Mouse (Mus musculus) liver, postnatal 0 days (tissue): ENCODE measurements around the gene Mbd3.

Experiments
- CTCF ChIP-seq: sonication (generic); IDR thresholded peaks from 2 replicates; pipeline ENCODE4 v1.5.1; 2016; ENCODE audit warnings: antibody characterized with exemption, low read depth
- EP300 ChIP-seq: IDR thresholded peaks from 2 replicates; pipeline ENCODE4 v1.6.1; 2016; ENCODE audit warnings: antibody characterized with exemption, low read depth, mild to moderate bottlenecking

DNA sequence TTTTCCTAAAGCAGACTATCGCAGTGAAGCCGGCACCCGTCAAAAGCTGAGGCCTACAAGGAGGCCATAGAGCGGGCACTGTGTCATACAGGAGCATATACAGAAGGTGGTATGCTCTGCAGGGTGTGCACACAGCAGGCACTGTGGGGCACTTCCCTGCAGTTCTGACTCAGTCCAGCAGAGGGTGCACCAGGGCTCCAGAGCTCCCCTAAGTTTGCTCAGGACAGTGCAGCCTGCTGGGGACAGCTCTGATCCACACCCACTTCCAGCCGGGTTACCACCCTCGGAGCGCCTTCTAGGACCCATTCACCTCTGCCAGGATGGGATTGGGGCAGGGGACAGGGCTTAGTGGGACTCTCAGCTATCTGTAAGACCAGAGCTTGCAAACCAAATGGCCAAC is 49.1 kb downstream of the Mbd3 start:
- TF ChIP-seq CTCF = peak; percentile 99
- TF ChIP-seq EP300 = no peak
